Mouse (Mus musculus) kidney, postnatal 0 days (tissue): ENCODE data around the gene Mpzl1. TPM values are rescaled to one million over a fixed set of nuclear protein-coding genes. Genes with fewer than 3 reads are reported as not detected.
A peak's percentile ranks its signal among the peaks of the same experiment; 100 is the strongest.

Experiments used
- ATAC-seq: fragments of 200-750 bp; cut with Nextera tagmentation; replicated peaks from 2 replicates; pipeline ENCODE4 v1.8.0; 2017; ENCODE audit warnings: low read depth, moderate number of reproducible peaks, moderate TSS enrichment, moderate library complexity; ENCODE audit not compliant: low FRiP score
- DNase-seq: peaks from one replicate; pipeline ENCODE4 v3.0.0-alpha.2; 2016; ENCODE audit warnings: low spot score
- H3K27ac ChIP-seq: fragments of 300-500 bp; sonication (generic); 2 replicates; pipeline ENCODE4 v1.5.1; 2014; ENCODE audit warnings: mild to moderate bottlenecking
- H3K27me3 ChIP-seq: fragments of 300-500 bp; sonication (generic); 2 replicates; pipeline ENCODE4 v1.6.1; 2014; ENCODE audit warnings: low read length, mixed read lengths; ENCODE audit not compliant: insufficient read depth
- H3K36me3 ChIP-seq: fragments of 300-500 bp; sonication (generic); 2 replicates; pipeline ENCODE4 v1.6.1; 2014; ENCODE audit warnings: low read length, mixed read lengths; ENCODE audit not compliant: insufficient read depth
- H3K4me1 ChIP-seq: fragments of 300-500 bp; sonication (generic); replicated peaks from 2 replicates; pipeline ENCODE4 v1.6.1; 2014; ENCODE audit warnings: antibody characterized with exemption, low read length, mixed read lengths; ENCODE audit not compliant: insufficient read depth
- H3K4me2 ChIP-seq: fragments of 300-500 bp; sonication (generic); 2 replicates; pipeline ENCODE4 v1.6.1; 2014; ENCODE audit warnings: mild to moderate bottlenecking, low read length, moderate library complexity, mixed read lengths
- H3K4me3 ChIP-seq: fragments of 300-500 bp; sonication (generic); replicated peaks from 2 replicates; pipeline ENCODE4 v1.5.1; 2014; ENCODE audit warnings: low read depth, low read length
- H3K9ac ChIP-seq: fragments of 300-500 bp; sonication (generic); 2 replicates; pipeline ENCODE4 v1.6.1; 2014; ENCODE audit warnings: low read depth, low read length
- H3K9me3 ChIP-seq: fragments of 300-500 bp; sonication (generic); replicated peaks from 2 replicates; pipeline ENCODE4 v1.6.1; 2016; ENCODE audit warnings: low read length, inconsistent platforms, mixed read lengths
- CTCF ChIP-seq: IDR thresholded peaks from 2 replicates; pipeline ENCODE4 v1.5.1; 2016; ENCODE audit warnings: antibody characterized with exemption, low read depth, mild to moderate bottlenecking, moderate library complexity
- WGBS: fragments of 180-500 bp; shearing (Covaris S2); extraction: QIAGEN DNeasy Blood & Tissue Kit; methylation state at CpG from one replicate; pipeline ENCODE4 v1.1.7; 2014; 5-methylcytosine and 5-hydroxymethylcytosine counted together
- polyA plus RNA-seq: library from polyadenylated mRNA; unstranded; fragments of >200 nt; fragmentation: Nextera tagmentation; extraction: Ambion mirVana; gene quantifications from 2 replicates; pipeline ENCODE4 v1.2.1, GENCODE M21; 2015

The Mpzl1 gene
- polyA plus RNA-seq, 1 experiment from 2014 or later: 186 TPM

DNA sequence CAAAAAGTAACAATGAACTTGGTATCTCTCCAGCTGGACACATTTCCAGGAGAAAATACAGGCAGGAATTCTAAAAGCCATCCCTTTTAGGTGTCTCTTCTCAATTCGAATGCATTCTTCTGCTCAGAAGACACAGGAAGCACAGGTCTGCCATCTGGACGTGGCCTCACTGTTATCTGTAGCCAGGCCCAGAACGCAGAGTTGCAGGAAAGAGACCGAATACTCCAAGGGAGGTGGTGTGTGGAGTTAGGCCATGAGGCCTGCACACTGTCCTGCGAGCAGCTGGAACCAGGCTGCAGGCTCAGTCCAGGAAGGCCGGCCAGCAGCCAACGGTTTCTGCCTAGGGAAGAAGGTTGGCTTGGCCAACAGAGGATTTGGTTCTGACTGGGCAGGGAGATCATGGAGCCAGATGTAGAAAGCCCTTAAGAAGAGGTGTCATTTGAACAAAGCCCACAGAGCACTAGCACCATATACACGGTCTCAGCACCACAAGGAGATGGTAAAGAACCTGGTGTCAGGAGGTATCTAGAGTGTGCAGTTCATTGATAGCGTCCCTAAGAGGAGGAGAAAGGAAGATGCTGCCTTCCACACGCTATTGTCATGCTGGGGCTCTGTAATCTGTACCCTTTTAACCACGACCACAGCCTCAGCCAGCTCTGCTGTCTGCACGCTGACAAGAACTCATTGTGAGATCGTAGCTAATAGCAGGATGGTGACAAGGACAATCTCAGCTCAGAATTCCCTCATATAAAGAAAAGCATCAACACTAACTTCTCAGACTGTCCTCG lies 41.8 kb downstream of the Mpzl1 start:
- ATAC-seq (no peak), DNase-seq (no peak)
- Histone ChIP-seq H3K4me1 (0 out of 2 replicates have a peak, but pooled peaks cover 10% of the 10 kb centered on the region), H3K27me3 (no peaks in the 10 kb centered on the region), H3K36me3 (peaks cover 16% of the 10 kb centered on the region; the same call in 1 of the 2 replicates), H3K27ac (no peak overlapping the region), H3K4me2 (no peak overlapping the region), H3K4me3 (no peak overlapping the region), H3K9me3 (no peaks in the 10 kb centered on the region), H3K9ac (no peak overlapping the region)
- TF ChIP-seq CTCF: no peak
- WGBS: 86% methylated on average over 14 of the region's 14 CpGs

DNA sequence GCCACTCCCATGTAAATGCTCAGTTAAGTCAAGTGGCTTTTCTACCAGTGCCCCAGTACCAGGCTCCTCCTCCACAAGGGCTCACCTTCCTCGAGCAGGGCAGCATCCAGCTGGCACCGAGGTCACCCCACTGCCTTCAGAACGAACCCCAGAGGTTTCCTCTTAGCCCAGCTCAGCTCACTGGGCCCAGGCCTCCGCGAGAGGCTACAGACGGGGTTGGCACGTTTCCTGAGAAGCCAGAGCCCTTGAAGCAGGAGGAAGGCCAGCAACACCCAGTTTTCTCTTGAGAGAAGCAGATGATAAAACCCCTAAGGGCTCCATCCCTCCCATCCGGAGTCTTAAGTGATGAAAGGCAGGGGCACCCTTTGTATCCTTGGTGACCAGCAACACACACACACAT lies 43.6 kb downstream of the Mpzl1 start:
- no peak for ATAC-seq
- WGBS: 59% methylated on average over 8 of the region's 8 CpGs
- no peak for TF ChIP-seq CTCF
- no peak overlapping the region for H3K4me2 ChIP-seq
- 0 out of 2 replicates have a peak, but pooled peaks cover 10% of the 10 kb centered on the region for H3K4me1 ChIP-seq
- H3K36me3 ChIP-seq: peaks cover 16% of the 10 kb centered on the region; the same call in 1 of the 2 replicates
- no peak overlapping the region for H3K9ac ChIP-seq
- H3K4me3 ChIP-seq: no peak overlapping the region
- no peaks in the 10 kb centered on the region for H3K9me3 ChIP-seq
- peak overlapping the region; percentile 38; the same call in 1 of the 2 replicates for H3K27ac ChIP-seq
- no peaks in the 10 kb centered on the region for H3K27me3 ChIP-seq
- no peak for DNase-seq

DNA sequence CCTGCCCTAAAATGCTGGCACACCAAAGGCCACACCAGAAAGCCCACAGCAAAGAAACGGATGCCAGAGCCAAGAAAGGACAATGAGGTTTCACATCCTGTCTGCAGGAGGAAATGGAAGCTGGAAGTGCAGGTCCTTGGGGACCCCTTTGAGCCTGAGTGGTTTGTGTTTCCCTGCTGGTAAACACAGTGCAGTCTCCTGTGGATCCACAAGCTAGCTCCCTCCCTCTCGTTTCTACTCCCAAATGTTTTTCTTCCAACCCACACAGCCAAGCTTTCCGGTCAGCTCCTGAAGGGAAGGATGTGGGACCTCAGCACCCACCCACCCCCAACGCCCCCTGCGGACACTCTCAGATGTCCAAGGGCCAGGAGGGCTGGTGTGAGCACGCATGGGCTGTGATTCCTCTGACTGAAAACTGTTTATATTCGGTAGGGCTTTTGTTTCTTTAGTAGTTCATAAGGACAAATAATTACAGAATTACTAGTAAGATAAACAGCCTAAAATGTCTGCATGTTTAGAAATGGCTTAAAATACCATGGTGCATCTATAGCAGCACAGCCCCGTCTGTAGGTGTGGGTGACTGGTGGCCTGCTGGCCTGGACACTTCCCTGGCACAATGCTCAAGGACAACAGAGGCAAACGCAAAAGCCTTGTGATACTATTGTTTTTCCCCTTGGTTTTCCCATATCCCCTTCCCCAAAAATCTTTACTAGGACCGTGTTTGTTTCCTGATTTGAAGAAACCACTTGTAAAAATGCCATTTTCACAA lies 44.9 kb downstream of the Mpzl1 start:
- Histone ChIP-seq H3K36me3 (peaks cover 16% of the 10 kb centered on the region; the same call in 1 of the 2 replicates), H3K4me3 (no peak overlapping the region), H3K27ac (peak overlapping the region; percentile 87), H3K9ac (no peak overlapping the region), H3K4me1 (0 out of 2 replicates have a peak, but pooled peaks cover 10% of the 10 kb centered on the region), H3K27me3 (no peaks in the 10 kb centered on the region), H3K9me3 (no peaks in the 10 kb centered on the region), H3K4me2 (peak overlapping the region; percentile 3; the same call in 1 of the 2 replicates)
- WGBS: 15% methylated on average over 10 of the region's 10 CpGs
- peak; percentile 71 for ATAC-seq
- DNase-seq: peak; percentile 94
- peak; percentile 28; the same call in 1 of the 2 replicates for TF ChIP-seq CTCF

DNA sequence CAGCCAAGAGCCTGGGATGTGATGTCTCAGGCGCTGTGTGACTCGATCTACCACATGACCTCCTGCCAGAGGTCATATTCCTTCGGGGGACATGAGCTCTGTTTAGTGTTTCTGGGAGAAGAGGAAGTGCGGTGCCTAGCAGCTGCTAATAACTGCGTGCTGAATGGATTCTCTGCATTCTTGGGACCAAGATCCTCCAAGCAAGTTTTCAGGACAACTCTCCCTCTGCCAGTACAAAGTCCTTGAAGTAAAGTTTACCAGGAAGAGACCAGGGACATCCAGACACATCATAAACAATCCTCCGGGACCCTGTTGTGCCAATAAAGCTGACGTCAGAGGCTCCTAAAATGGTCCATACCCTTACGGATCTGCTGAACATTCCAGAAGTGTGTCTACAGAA lies 46.5 kb downstream of the Mpzl1 start:
- peak; percentile 63 for DNase-seq

DNA sequence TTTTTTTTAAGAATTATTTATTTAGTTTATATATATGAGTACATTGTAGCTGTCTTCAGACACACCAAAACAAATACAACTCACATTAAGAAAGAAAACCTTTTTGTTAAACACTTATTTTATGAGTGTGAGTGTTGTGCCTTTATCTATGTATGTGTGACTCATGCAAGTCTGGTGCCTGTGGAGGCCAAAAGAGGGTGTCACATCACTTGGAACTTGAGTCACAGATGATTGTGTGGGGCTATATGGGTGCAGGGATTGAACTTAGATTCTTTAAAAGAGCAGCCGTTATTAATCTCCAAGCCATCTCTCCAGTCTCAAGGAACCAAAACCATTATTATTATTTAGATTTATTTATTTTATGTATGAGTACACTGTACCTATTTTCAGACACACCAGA lies 48.0 kb downstream of the Mpzl1 start:
- no peak for ATAC-seq
- no peak for DNase-seq
- TF ChIP-seq CTCF: no peak
- no peak overlapping the region for H3K27ac ChIP-seq
- H3K4me2 ChIP-seq: no peak overlapping the region
- H3K9ac ChIP-seq: no peak overlapping the region
- 0 out of 2 replicates have a peak, but pooled peaks cover 10% of the 10 kb centered on the region for H3K4me1 ChIP-seq
- H3K36me3 ChIP-seq: 0 out of 2 replicates have a peak, but pooled peaks cover 1% of the 10 kb centered on the region
- H3K27me3 ChIP-seq: no peaks in the 10 kb centered on the region
- no peak overlapping the region for H3K4me3 ChIP-seq
- no peaks in the 10 kb centered on the region for H3K9me3 ChIP-seq
- 80% methylated on average over 1 of the region's 1 CpGs for WGBS

More for the DNA sequence above, 46.5 kb downstream of the Mpzl1 start:
- no peak for ATAC-seq
- 34% methylated on average over 8 of the region's 8 CpGs for WGBS
- Histone ChIP-seq H3K27ac (peak overlapping the region; percentile 87), H3K36me3 (peaks cover 8% of the 10 kb centered on the region; the same call in 1 of the 2 replicates), H3K4me3 (no peak overlapping the region), H3K4me2 (no peak overlapping the region), H3K9ac (0 out of 2 replicates have a peak overlapping the region, but pooled peaks have one; percentile 27), H3K27me3 (no peaks in the 10 kb centered on the region), H3K9me3 (no peaks in the 10 kb centered on the region), H3K4me1 (0 out of 2 replicates have a peak, but pooled peaks cover 10% of the 10 kb centered on the region)
- no peak for TF ChIP-seq CTCF
